Mouse (Mus musculus) liver, adult 2 months (tissue): ENCODE results near the gene Mfsd9. TPM values are rescaled to one million over a fixed set of nuclear protein-coding genes. Genes with fewer than 3 reads are reported as not detected.

Experiments used
- DNase-seq: peaks from one replicate; pipeline ENCODE4 v3.0.0-alpha.2; 2011; ENCODE audit warnings: low read depth, low spot score; ENCODE audit errors: extremely low read depth
- H3K27ac ChIP-seq: fragments of 200-500 bp; replicated peaks from 2 replicates; pipeline ENCODE4 v1.5.1; 2012; ENCODE audit warnings: low read depth, mild to moderate bottlenecking, control low read depth, inconsistent platforms, low read length; ENCODE audit not compliant: insufficient read depth
- H3K27me3 ChIP-seq: fragments of 200-500 bp; 2 replicates; pipeline ENCODE4 v1.6.1; 2012; ENCODE audit warnings: mild to moderate bottlenecking, moderate library complexity, low read length, inconsistent platforms; ENCODE audit not compliant: control insufficient read depth, insufficient read depth
- H3K36me3 ChIP-seq: fragments of 200-500 bp; 2 replicates; pipeline ENCODE4 v1.6.1; 2012; ENCODE audit warnings: low read length, inconsistent platforms; ENCODE audit not compliant: control insufficient read depth, insufficient read depth
- H3K4me1 ChIP-seq: fragments of 200-500 bp; 2 replicates; pipeline ENCODE4 v1.6.1; 2011; ENCODE audit warnings: low read length; ENCODE audit not compliant: control insufficient read depth, insufficient read depth
- H3K4me3 ChIP-seq: fragments of 200-500 bp; 2 replicates; pipeline ENCODE4 v1.5.1; 2011; ENCODE audit warnings: low read depth, mild to moderate bottlenecking, control low read depth, low read length, moderate library complexity; ENCODE audit not compliant: insufficient read depth
- H3K79me2 ChIP-seq: fragments of 200-500 bp; 2 replicates; pipeline ENCODE4 v1.6.1; 2012; ENCODE audit warnings: inconsistent platforms, mild to moderate bottlenecking, low read length, moderate library complexity; ENCODE audit not compliant: control insufficient read depth, insufficient read depth
- H3K9ac ChIP-seq: fragments of 200-500 bp; 2 replicates; pipeline ENCODE4 v1.6.1; 2012; ENCODE audit warnings: low read depth, mild to moderate bottlenecking, control low read depth, inconsistent platforms, low read length
- CTCF ChIP-seq: fragments of 200-500 bp; IDR thresholded peaks from 2 replicates; pipeline ENCODE4 v1.5.1; 2011; ENCODE audit warnings: low read depth, low read length, control low read depth
- POLR2A ChIP-seq: fragments of 200-500 bp; IDR thresholded peaks from 2 replicates; pipeline ENCODE4 v1.6.1; 2011; ENCODE audit warnings: low read length, control low read depth; ENCODE audit not compliant: insufficient read depth; ENCODE audit errors: extremely low read depth
- WGBS: fragments of 180-500 bp; shearing (Covaris S2); methylation state at CpG from one replicate; pipeline ENCODE4 v1.1.7; 2018; 5-methylcytosine and 5-hydroxymethylcytosine counted together
- polyA plus RNA-seq: library from polyadenylated mRNA; depleted of rRNA; stranded (reverse); fragments of >200 nt; gene quantifications from 2 replicates; pipeline ENCODE4 v1.2.3, GENCODE M21; 2012
- total RNA-seq: library from RNA; depleted of rRNA; stranded (reverse); fragments of >200 nt; gene quantifications from 2 replicates; pipeline ENCODE4 v1.2.3, GENCODE M21; 2014

Gene Mfsd9
- total and polyA plus RNA-seq, 2 experiments, result 1.2 to 1.8 TPM

- H3K4me1 ChIP-seq, result no peaks in the 10 kb centered on the region
- TF ChIP-seq CTCF (peak; percentile 42; the same call in 1 of the 2 replicates), POLR2A (no peak)
- no peak overlapping the region for H3K9ac ChIP-seq
- no peak overlapping the region for H3K27ac ChIP-seq
- no peak overlapping the region for H3K4me3 ChIP-seq
- peak; percentile 12 for DNase-seq
- peaks cover 2% of the 10 kb centered on the region; the same call in 1 of the 2 replicates for H3K36me3 ChIP-seq
- H3K27me3 ChIP-seq, result no peaks in the 10 kb centered on the region; the same call in 1 of the 2 replicates
- H3K79me2 ChIP-seq, result no peaks in the 10 kb centered on the region
- 33% methylated on average over 6 of the region's 6 CpGs for WGBS
Observed at GRCm38 (mm10) chr1:40768606-40769005, 21.9 kb downstream of the Mfsd9 start.

- TF ChIP-seq CTCF, result no peak
- no peak for TF ChIP-seq POLR2A
- H3K79me2 ChIP-seq, result no peaks in the 10 kb centered on the region
- H3K4me1 ChIP-seq, result no peaks in the 10 kb centered on the region
- DNase-seq, result no peak
- no peaks in the 10 kb centered on the region; the same call in 1 of the 2 replicates for H3K27me3 ChIP-seq
- H3K4me3 ChIP-seq, result no peak overlapping the region
- 86% methylated on average over 18 of the region's 18 CpGs for WGBS
- H3K27ac ChIP-seq, result no peak overlapping the region
- H3K36me3 ChIP-seq, result peaks cover 2% of the 10 kb centered on the region; the same call in 1 of the 2 replicates
- H3K9ac ChIP-seq, result no peak overlapping the region
Observed at GRCm38 (mm10) chr1:40767588-40767987, 22.9 kb downstream of the Mfsd9 start.

GRCm38 (mm10) chr1:40765521-40765920, 25.0 kb downstream of the Mfsd9 start:
- H3K9ac ChIP-seq, result no peak overlapping the region
- no peaks in the 10 kb centered on the region for H3K27me3 ChIP-seq
- H3K27ac ChIP-seq, result no peak overlapping the region
- H3K4me1 ChIP-seq, result no peaks in the 10 kb centered on the region; the same call in 1 of the 2 replicates
- H3K79me2 ChIP-seq, result no peaks in the 10 kb centered on the region
- TF ChIP-seq POLR2A (no peak), CTCF (no peak)
- no peak for DNase-seq
- WGBS, result 94% methylated on average over 12 of the region's 12 CpGs
- no peak overlapping the region for H3K4me3 ChIP-seq
- H3K36me3 ChIP-seq, result no peaks in the 10 kb centered on the region

- Histone ChIP-seq H3K4me3 (no peak overlapping the region), H3K27ac (no peak overlapping the region), H3K36me3 (no peaks in the 10 kb centered on the region), H3K79me2 (no peaks in the 10 kb centered on the region), H3K4me1 (no peaks in the 10 kb centered on the region; the same call in 1 of the 2 replicates), H3K27me3 (no peaks in the 10 kb centered on the region), H3K9ac (no peak overlapping the region)
- no peak for DNase-seq
- TF ChIP-seq CTCF, result no peak
- TF ChIP-seq POLR2A, result no peak
- 88% methylated on average over 15 of the region's 15 CpGs for WGBS
Observed at GRCm38 (mm10) chr1:40764701-40765275, 25.7 kb downstream of the Mfsd9 start.

GRCm38 (mm10) chr1:40764042-40764441, 26.4 kb downstream of the Mfsd9 start:
- Histone ChIP-seq H3K9ac (no peak overlapping the region), H3K27me3 (no peaks in the 10 kb centered on the region), H3K36me3 (no peaks in the 10 kb centered on the region), H3K27ac (no peak overlapping the region), H3K4me3 (no peak overlapping the region), H3K4me1 (no peaks in the 10 kb centered on the region; the same call in 1 of the 2 replicates), H3K79me2 (no peaks in the 10 kb centered on the region)
- DNase-seq, result no peak
- 97% methylated on average over 1 of the region's 1 CpGs for WGBS
- TF ChIP-seq CTCF (no peak), POLR2A (no peak)

GRCm38 (mm10) chr1:40759751-40760445, 30.6 kb downstream of the Mfsd9 start:
- no peak for DNase-seq
- Histone ChIP-seq H3K4me3 (no peak overlapping the region), H3K27me3 (no peaks in the 10 kb centered on the region), H3K4me1 (no peaks in the 10 kb centered on the region; the same call in 1 of the 2 replicates), H3K9ac (no peak overlapping the region), H3K79me2 (no peaks in the 10 kb centered on the region), H3K36me3 (no peaks in the 10 kb centered on the region), H3K27ac (no peak overlapping the region)
- no peak for TF ChIP-seq POLR2A
- no peak for TF ChIP-seq CTCF
- WGBS, result 82% methylated on average over 6 of the region's 6 CpGs
